Mouse (Mus musculus) bone marrow macrophage, adult 2 months (primary cell): ENCODE results near the gene Fgf15. TPM values are rescaled to one million over a fixed set of nuclear protein-coding genes. Genes with fewer than 3 reads are reported as not detected.

ENCODE experiments used
- H3K27ac ChIP-seq: 2 replicates; pipeline ENCODE4 v1.5.1; 2012; ENCODE audit warnings: low read depth, low read length; ENCODE audit not compliant: insufficient read depth
- H3K4me1 ChIP-seq: 2 replicates; pipeline ENCODE4 v1.6.1; 2012; ENCODE audit warnings: low read length; ENCODE audit not compliant: control insufficient read depth, insufficient read depth
- H3K4me3 ChIP-seq: 2 replicates; pipeline ENCODE4 v1.5.1; 2012; ENCODE audit warnings: mild to moderate bottlenecking, low read length, moderate library complexity; ENCODE audit not compliant: insufficient read depth
- CTCF ChIP-seq: IDR thresholded peaks from 2 replicates; pipeline ENCODE4 v1.5.1; 2012; ENCODE audit warnings: low read depth, mild to moderate bottlenecking, low read length, moderate library complexity
- POLR2A ChIP-seq: IDR thresholded peaks from 2 replicates; pipeline ENCODE4 v1.6.1; 2012; ENCODE audit warnings: mild to moderate bottlenecking, low read depth, low read length, borderline replicate concordance
- polyA plus RNA-seq: library from polyadenylated mRNA; stranded (reverse); fragments of >200 nt; gene quantifications from 2 replicates; pipeline ENCODE4 v1.2.4, GENCODE M21; 2012; ENCODE audit not compliant: missing spikeins, insufficient read depth, insufficient read length

Fgf15 gene
- polyA plus RNA-seq, 1 experiment, result not detected

DNA sequence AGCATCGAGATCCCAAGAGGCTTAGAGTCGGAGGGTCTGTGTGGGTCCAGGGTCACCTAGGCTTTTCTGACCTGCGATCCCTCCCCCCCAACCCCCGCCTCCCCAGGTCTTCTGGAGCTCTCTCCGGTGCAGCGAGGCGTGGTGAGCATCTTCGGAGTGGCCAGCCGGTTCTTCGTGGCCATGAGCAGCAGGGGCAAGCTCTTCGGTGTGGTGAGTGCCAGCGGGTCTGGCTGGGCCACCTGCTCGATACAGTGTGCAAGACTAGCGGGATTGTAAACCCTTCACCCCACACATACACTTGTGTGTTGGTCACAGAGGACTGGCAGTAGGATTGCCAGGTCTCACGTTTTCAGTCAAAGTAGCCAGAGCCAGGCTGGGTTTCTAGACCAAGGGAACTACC is 34.2 kb upstream of the Fgf15 start:
- H3K4me3 ChIP-seq, result no peak overlapping the region
- no peaks in the 10 kb centered on the region for H3K4me1 ChIP-seq
- TF ChIP-seq POLR2A, result no peak
- no peak for TF ChIP-seq CTCF
- no peak overlapping the region for H3K27ac ChIP-seq

- no peak overlapping the region for H3K4me3 ChIP-seq
- H3K27ac ChIP-seq, result no peak overlapping the region
- no peaks in the 10 kb centered on the region for H3K4me1 ChIP-seq
- no peak for TF ChIP-seq POLR2A
- no peak for TF ChIP-seq CTCF
Measured at GRCm38 (mm10) chr7:144862712-144863111, 33.6 kb upstream of the Fgf15 start.

- TF ChIP-seq CTCF (no peak), POLR2A (no peak)
- no peak overlapping the region for H3K4me3 ChIP-seq
- no peak overlapping the region for H3K27ac ChIP-seq
- H3K4me1 ChIP-seq, result no peaks in the 10 kb centered on the region
Measured at GRCm38 (mm10) chr7:144863196-144863595, 33.1 kb upstream of the Fgf15 start.

GRCm38 (mm10) chr7:144864160-144864670 is 32.1 kb upstream of the Fgf15 start:
- TF ChIP-seq CTCF, result no peak
- TF ChIP-seq POLR2A, result no peak
- H3K27ac ChIP-seq, result no peak overlapping the region

GRCm38 (mm10) chr7:144867161-144867560 is 29.2 kb upstream of the Fgf15 start:
- TF ChIP-seq POLR2A (no peak), CTCF (no peak)
- Histone ChIP-seq H3K4me3 (no peak overlapping the region), H3K4me1 (no peaks in the 10 kb centered on the region), H3K27ac (no peak overlapping the region)

More at GRCm38 (mm10) chr7:144864160-144864670, 32.1 kb upstream of the Fgf15 start:
- H3K4me1 ChIP-seq, result no peaks in the 10 kb centered on the region
- no peak overlapping the region for H3K4me3 ChIP-seq

DNA sequence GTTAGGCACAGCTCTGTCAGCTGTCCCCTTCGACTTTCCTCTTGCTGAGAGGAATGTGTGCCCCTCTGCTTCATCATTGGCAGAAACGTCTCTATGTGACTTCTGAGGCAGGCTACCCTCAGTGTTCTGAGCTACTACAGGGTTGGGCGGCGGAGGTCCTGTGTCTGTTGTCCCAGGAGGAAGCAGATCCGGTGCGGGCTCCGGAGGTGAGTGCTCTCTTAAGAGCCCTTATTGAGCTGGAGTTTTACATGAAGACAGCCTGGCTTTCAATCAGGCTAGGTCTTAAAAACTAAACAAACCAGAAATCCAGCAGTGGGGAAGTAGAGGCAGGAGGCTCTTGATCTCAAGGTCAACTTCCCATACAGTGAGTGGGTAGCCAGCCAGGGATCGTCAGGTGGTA is 28.7 kb upstream of the Fgf15 start:
- no peak overlapping the region for H3K27ac ChIP-seq
- no peaks in the 10 kb centered on the region for H3K4me1 ChIP-seq
- TF ChIP-seq POLR2A (no peak), CTCF (no peak)
- no peak overlapping the region for H3K4me3 ChIP-seq

GRCm38 (mm10) chr7:144872420-144872819 is 23.9 kb upstream of the Fgf15 start:
- no peak overlapping the region for H3K4me3 ChIP-seq
- H3K27ac ChIP-seq, result no peak overlapping the region
- TF ChIP-seq POLR2A, result no peak
- no peak for TF ChIP-seq CTCF

DNA sequence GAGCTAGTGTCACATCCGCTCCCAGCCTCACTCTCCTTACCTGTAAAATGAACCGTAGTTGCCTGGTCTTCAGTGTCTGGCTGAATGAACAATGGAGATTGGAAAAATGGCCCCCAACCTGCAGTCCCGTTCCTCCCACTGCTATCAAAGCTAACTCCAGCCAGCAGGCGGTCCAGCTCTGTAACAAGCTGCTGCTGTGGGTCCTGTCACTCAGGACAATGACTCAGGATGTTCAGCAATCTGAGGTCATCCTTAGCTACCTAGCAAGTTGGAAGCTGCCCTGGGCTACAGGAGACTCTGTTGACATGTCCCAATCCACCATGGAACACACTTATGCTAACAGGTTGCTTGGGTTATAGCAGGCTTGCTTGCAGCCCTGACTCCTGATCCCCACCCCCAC is 23.2 kb upstream of the Fgf15 start:
- TF ChIP-seq CTCF, result no peak
- TF ChIP-seq POLR2A, result no peak
- no peaks in the 10 kb centered on the region for H3K4me1 ChIP-seq
- no peak overlapping the region for H3K27ac ChIP-seq
- H3K4me3 ChIP-seq, result no peak overlapping the region

More at GRCm38 (mm10) chr7:144872420-144872819, 23.9 kb upstream of the Fgf15 start:
- H3K4me1 ChIP-seq, result no peaks in the 10 kb centered on the region

- Histone ChIP-seq H3K27ac (no peak overlapping the region), H3K4me3 (no peak overlapping the region), H3K4me1 (no peaks in the 10 kb centered on the region)
- no peak for TF ChIP-seq CTCF
- TF ChIP-seq POLR2A, result no peak
Measured at GRCm38 (mm10) chr7:144874226-144874625, 22.1 kb upstream of the Fgf15 start.

DNA sequence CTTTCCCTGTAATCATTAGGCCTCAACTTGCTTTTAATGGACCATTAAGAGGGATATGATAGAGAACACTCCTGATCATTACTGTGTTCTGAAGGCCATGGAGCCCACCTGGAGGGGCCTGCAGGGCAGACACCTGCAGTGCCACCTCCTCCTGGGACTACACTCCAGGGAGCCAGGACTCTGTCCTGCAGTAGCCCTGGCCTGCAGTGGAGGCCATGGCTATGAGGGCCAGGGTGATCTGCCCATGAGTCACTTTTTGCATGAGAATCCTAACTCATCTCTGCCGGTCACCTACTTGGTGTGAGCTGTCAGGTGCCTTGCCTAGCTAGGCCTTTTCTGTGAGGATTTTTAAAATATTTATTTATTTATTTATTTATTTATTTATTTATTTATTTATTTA is 17.9 kb upstream of the Fgf15 start:
- H3K27ac ChIP-seq, result no peak overlapping the region

DNA sequence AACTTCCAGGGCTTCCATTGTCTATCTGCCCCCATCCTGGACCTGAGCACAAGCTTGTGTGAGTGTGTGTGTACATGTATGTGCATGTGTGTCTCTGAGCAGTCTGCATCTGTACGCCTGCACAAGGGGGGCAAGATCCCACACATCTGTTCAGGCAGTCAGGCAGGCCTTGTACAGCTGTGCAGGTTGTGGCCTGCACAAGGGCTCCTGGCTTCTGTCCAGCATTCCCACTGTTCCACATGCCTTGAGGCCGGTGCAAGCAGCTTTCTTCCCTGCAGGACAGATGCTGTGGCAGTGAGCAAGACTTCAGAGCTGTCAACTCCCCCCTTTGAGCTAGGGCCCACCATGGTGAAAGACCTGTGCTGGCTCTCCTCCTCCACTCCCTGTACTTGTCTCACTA is 13.2 kb upstream of the Fgf15 start:
- TF ChIP-seq POLR2A, result no peak
- no peak for TF ChIP-seq CTCF
- no peak overlapping the region for H3K4me3 ChIP-seq
- no peaks in the 10 kb centered on the region for H3K4me1 ChIP-seq
- no peak overlapping the region for H3K27ac ChIP-seq

More for the DNA sequence above, 17.9 kb upstream of the Fgf15 start:
- TF ChIP-seq CTCF (no peak), POLR2A (no peak)
- no peaks in the 10 kb centered on the region for H3K4me1 ChIP-seq
- no peak overlapping the region for H3K4me3 ChIP-seq
